Mouse (Mus musculus) E14TG2a.4 (cell line): Measurements from ENCODE around the gene Disc1.

ENCODE experiments used
- H3K27me3 ChIP-seq: 2 replicates; pipeline ENCODE4 v1.6.1; 2014; ENCODE audit warnings: low read length, control low read depth; ENCODE audit not compliant: insufficient read depth
- H3K36me3 ChIP-seq: 2 replicates; pipeline ENCODE4 v1.6.1; 2014; ENCODE audit warnings: low read length, control low read depth; ENCODE audit not compliant: insufficient read depth
- H3K4me1 ChIP-seq: replicated peaks from 2 replicates; pipeline ENCODE4 v1.6.1; 2014; ENCODE audit warnings: low read depth, low read length, control low read depth
- H3K4me3 ChIP-seq: replicated peaks from 2 replicates; pipeline ENCODE4 v1.5.1; 2014; ENCODE audit warnings: mild to moderate bottlenecking, low read length
- H3K9me3 ChIP-seq: 2 replicates; pipeline ENCODE4 v1.6.1; 2014; ENCODE audit warnings: low read length, control low read depth
- CTCF ChIP-seq: conservative IDR thresholded peaks from 2 replicates; pipeline ENCODE4 v1.5.1; 2014; ENCODE audit warnings: low read length
- NANOG ChIP-seq: IDR thresholded peaks from 2 replicates; pipeline ENCODE4 v1.6.1; 2014; ENCODE audit warnings: borderline replicate concordance, low read length, mixed read lengths
- POU5F1 ChIP-seq: IDR thresholded peaks from 2 replicates; pipeline ENCODE4 v1.6.1; 2014; ENCODE audit warnings: low read length, borderline replicate concordance

The Disc1 gene

DNA sequence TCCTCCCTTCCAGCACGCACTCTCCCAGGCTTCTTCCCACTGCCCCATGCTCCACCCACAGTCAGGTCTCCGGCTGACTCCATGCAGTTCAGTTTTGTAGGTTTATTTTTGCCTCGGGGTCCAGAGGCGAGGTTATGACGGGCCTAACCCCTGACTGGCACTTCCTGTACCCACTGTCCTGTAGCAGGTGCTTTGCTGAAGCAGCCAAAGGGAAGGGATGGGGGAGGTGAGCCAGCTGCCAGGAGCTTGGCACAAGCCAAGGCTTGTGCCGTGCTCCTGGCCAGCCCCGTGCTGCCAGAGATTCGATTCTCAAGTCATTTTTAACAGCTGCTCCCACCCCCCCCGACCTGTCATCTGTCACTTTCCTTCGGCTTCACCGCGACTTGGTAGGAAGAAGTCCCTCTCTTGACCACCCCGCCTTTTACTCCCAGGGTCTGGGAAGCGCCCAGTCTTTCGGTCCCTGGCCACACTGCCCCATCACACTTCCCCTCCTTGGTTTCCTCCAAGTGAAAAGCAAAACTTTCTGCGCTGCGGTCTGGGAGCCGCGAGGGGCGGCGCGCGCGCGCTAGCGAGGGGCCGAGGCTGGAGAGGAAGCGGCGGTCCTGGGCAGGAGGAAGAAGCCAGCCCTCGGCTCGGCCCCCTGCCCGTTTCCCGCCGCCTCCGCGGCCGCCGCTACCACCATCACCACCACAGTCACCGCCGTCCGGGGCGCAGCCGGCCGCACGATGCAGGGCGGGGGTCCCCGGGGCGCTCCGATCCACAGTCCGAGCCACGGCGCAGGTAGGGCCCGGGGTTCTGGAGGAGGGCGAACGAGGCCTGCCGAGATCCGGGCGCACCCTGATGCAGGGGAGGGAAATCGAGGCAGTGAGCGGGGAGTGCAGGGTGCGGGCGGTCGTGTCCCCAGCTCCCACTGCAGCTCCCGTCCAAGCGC is at the start of gene Disc1:
Gene Disc1 (plus strand): TSS at position 691 of the 931 bp plus-strand sequence.
- peak within 1 kb of the TSS; percentile 82 for H3K4me3 ChIP-seq
- TF ChIP-seq POU5F1 (no peak), CTCF (no peak)
- H3K36me3 ChIP-seq = no peaks in the 10 kb centered on the region
- peaks cover 39% of the 10 kb centered on the region for H3K27me3 ChIP-seq
- no peaks in the 10 kb centered on the region for H3K9me3 ChIP-seq
- peaks cover 38% of the 10 kb centered on the region for H3K4me1 ChIP-seq

- Histone ChIP-seq H3K36me3 (peaks cover 14% of the 10 kb centered on the region), H3K9me3 (peaks cover 13% of the 10 kb centered on the region), H3K4me3 (peak within 1 kb of the TSS; percentile 94), H3K4me1 (peaks cover 13% of the 10 kb centered on the region), H3K27me3 (peaks cover 20% of the 10 kb centered on the region)
- no peak for TF ChIP-seq POU5F1
- TF ChIP-seq CTCF = no peak
- no peak for TF ChIP-seq NANOG
These were observed 41.0 kb upstream of the Disc1 start, which contains the start of gene Tsnax for GRCm38 (mm10) chr8:125012695-125013627. Gene Tsnax, plus strand, starts transcription at chr8:125012997.

DNA sequence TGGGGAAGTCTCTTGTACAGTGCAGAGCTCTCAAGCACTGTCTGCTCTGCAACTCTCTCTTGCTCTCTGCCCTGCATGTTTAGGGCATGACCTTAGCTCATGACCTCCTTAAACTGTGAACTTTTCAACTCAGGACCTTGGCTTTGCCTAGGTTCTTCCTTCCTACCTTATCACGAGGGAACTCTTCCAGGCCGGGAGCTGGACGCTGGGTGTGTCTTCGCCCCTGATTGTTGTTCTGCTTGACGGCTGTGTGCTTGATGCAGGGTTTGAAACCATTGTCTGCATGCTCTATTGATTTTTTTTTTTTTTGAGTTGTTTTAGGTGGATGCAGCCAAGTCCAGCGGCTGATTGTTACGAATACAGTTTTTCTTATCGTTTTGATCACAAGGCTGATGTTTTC is 29.9 kb upstream of the Disc1 start:
- peaks cover 14% of the 10 kb centered on the region for H3K4me1 ChIP-seq
- H3K4me3 ChIP-seq = no peak overlapping the region
- no peaks in the 10 kb centered on the region for H3K9me3 ChIP-seq
- H3K27me3 ChIP-seq = no peaks in the 10 kb centered on the region
- TF ChIP-seq NANOG = no peak
- TF ChIP-seq POU5F1 = no peak
- no peak for TF ChIP-seq CTCF
- peaks cover 59% of the 10 kb centered on the region for H3K36me3 ChIP-seq

- no peak overlapping the region for H3K4me3 ChIP-seq
- H3K4me1 ChIP-seq = peaks cover 40% of the 10 kb centered on the region
- TF ChIP-seq NANOG = no peak
- TF ChIP-seq POU5F1 = no peak
- no peak for TF ChIP-seq CTCF
- no peaks in the 10 kb centered on the region for H3K27me3 ChIP-seq
- H3K36me3 ChIP-seq = peaks cover 76% of the 10 kb centered on the region
- H3K9me3 ChIP-seq = no peaks in the 10 kb centered on the region
These were observed 26.8 kb upstream of the Disc1 start for GRCm38 (mm10) chr8:125027211-125027610.

GRCm38 (mm10) chr8:125028841-125029240 is 25.2 kb upstream of the Disc1 start:
- TF ChIP-seq CTCF (no peak), POU5F1 (no peak), NANOG (no peak)
- H3K36me3 ChIP-seq = peaks cover 88% of the 10 kb centered on the region
- no peak overlapping the region for H3K4me3 ChIP-seq
- H3K9me3 ChIP-seq = no peaks in the 10 kb centered on the region
- peaks cover 53% of the 10 kb centered on the region for H3K4me1 ChIP-seq
- no peaks in the 10 kb centered on the region for H3K27me3 ChIP-seq

- H3K9me3 ChIP-seq = no peaks in the 10 kb centered on the region
- H3K36me3 ChIP-seq = peaks cover 71% of the 10 kb centered on the region
- peak overlapping the region; percentile 30; the same call in 1 of the 2 replicates for H3K4me3 ChIP-seq
- H3K4me1 ChIP-seq = peaks cover 61% of the 10 kb centered on the region
- H3K27me3 ChIP-seq = no peaks in the 10 kb centered on the region
- TF ChIP-seq NANOG (no peak), CTCF (no peak), POU5F1 (no peak)
These were observed 22.7 kb upstream of the Disc1 start for GRCm38 (mm10) chr8:125031276-125031675.

- H3K9me3 ChIP-seq = no peaks in the 10 kb centered on the region
- peaks cover 53% of the 10 kb centered on the region for H3K4me1 ChIP-seq
- TF ChIP-seq NANOG (no peak), POU5F1 (no peak), CTCF (peak; percentile 94)
- H3K36me3 ChIP-seq = peaks cover 37% of the 10 kb centered on the region
- H3K4me3 ChIP-seq = no peak overlapping the region
- H3K27me3 ChIP-seq = no peaks in the 10 kb centered on the region
These were observed 19.3 kb upstream of the Disc1 start for GRCm38 (mm10) chr8:125034669-125035068.

DNA sequence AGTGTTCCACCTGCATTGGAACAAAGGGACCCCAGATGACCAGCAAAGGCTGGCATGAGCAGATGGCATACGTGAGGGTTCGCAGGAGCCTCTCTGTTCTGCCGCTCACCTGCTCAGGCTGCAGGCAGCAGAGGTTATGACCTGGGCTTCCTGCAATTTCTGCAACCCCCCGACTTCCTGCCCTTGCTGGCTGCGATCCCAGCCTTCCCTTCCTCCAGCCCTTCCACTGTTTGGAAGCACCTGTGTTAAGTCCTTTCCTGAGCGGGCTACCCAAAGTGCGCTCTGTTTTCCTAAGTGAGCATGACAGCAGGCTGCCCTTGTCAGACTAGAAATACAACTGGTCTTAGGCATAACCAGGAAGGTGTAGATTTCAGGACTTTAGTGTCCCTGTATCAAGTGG is 16.9 kb upstream of the Disc1 start:
- no peaks in the 10 kb centered on the region for H3K27me3 ChIP-seq
- H3K4me1 ChIP-seq = peaks cover 47% of the 10 kb centered on the region
- H3K4me3 ChIP-seq = no peak overlapping the region
- no peaks in the 10 kb centered on the region for H3K9me3 ChIP-seq
- H3K36me3 ChIP-seq = peaks cover 20% of the 10 kb centered on the region
- TF ChIP-seq NANOG = no peak
- TF ChIP-seq CTCF = no peak
- TF ChIP-seq POU5F1 = no peak
